Mouse (Mus musculus): ENCODE results near the gene Ambra1.

GRCm38 (mm10) chr2:91934826-91935525 is 205.0 kb downstream of the Ambra1 start:
- no peak for TF ChIP-seq POLR2A (IDR thresholded peaks at IDR 0.05; ENCODE audit: low read depth, low read length)
- no peak for TF ChIP-seq EP300 (IDR thresholded peaks at IDR 0.05; ENCODE audit: low read length)
- no peak for TF ChIP-seq CTCF (conservative IDR thresholded peaks at IDR 0.05 in 1 of 2, IDR thresholded peaks at IDR 0.05 in 1 of 2; ENCODE audit: low read depth in 2 of 2, low read length in 2 of 2)
- no peak for TF ChIP-seq E2F4 (IDR thresholded peaks at IDR 0.05; ENCODE audit: insufficient replicate concordance, low read depth, low read length)
- no peak for TF ChIP-seq ZNF384 (IDR thresholded peaks at IDR 0.05; ENCODE audit: low read depth, low read length)
- no peak for TF ChIP-seq HCFC1 (IDR thresholded peaks at IDR 0.05; ENCODE audit: low read depth, low read length)
- no peak for TF ChIP-seq MAZ (IDR thresholded peaks at IDR 0.05; ENCODE audit: low read depth, low read length)
